In the genomic region with DNA sequence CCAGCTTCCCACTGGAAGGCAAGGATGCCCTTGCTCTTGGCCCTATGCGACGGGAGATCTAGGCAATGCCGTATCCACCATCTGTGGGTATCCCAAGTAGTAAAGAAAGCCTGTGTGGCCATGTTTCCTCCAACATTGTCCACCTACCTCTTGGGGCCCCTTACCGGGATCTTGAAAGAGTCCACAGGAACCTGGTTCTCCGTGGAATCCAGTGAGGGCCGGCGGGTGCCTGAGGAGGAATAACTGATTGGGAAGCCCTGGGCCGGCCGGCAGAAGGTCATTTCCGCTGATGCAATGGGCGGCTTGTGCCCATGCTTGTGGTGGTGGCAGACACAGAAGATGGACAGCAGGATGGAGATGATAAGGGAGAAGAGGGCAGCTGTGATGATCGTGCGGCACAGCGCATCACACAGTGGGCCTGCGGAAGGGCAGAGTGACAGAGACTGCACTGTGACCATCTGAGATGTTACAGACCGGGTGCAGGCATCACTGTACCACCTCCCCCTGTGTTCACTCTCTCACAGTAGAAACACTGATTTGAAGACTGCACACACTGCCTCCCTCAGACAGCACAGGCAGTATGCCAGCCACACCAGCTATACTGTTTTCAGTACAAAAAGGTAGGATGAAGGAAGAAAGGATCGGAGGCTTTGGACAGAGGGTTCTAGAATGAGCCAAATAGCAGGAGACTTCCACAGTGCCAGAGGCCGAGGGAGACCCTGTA, we compare ENCODE assay signal across 22 mouse cellular contexts. TPM values are rescaled to one million over a fixed set of nuclear protein-coding genes. Genes with fewer than 3 reads are reported as not detected.
DNase-seq lines count a peak whose midpoint lies in the region; ATAC-seq lines count a peak whose summit lies in the region.
"Had no signal": no experiment of that assay in that cellular context is flagged by ENCODE, and none has a peak within 500 bp of the region (broad histone marks: within the 10 kb centered on the region; RNA-seq: fewer than 3 reads in every experiment).

No protein-coding gene starts in this region.

- no peak overlapping the region for H3K9ac ChIP-seq in forebrain, embryonic 11.5 days (ENCODE audit: low read length)
- H3K9ac ChIP-seq in forebrain, embryonic 16.5 days (replicated peaks; ENCODE audit: low read depth, low read length) = no peak overlapping the region
- no peak overlapping the region for H3K9ac ChIP-seq in kidney, embryonic 16.5 days (replicated peaks; ENCODE audit: low read length)
- no peak overlapping the region for H3K9ac ChIP-seq in kidney, embryonic 15.5 days
- H3K9ac ChIP-seq: embryonic facial prominence, embryonic 12.5 days; forebrain, embryonic 12.5 days; forebrain, postnatal 0 days; heart, embryonic 13.5 days; hindbrain, embryonic 12.5 days had no signal

- H3K9me3 ChIP-seq in forebrain, embryonic 11.5 days (ENCODE audit: control insufficient read depth, low read length) = no peaks in the 10 kb centered on the region
- no peaks in the 10 kb centered on the region for H3K9me3 ChIP-seq in forebrain, embryonic 16.5 days (ENCODE audit: control insufficient read depth, low read length)
- H3K9me3 ChIP-seq in kidney, embryonic 16.5 days (ENCODE audit: low read length) = no peaks in the 10 kb centered on the region
- no peaks in the 10 kb centered on the region for H3K9me3 ChIP-seq in kidney, embryonic 15.5 days (replicated peaks)
- H3K9me3 ChIP-seq in megakaryocyte, embryonic 14.5 days = no peaks in the 10 kb centered on the region
- H3K9me3 ChIP-seq: embryonic facial prominence, embryonic 12.5 days; forebrain, embryonic 12.5 days; heart, embryonic 13.5 days; hindbrain, embryonic 12.5 days had no signal

- no peak for ATAC-seq in forebrain, embryonic 11.5 days (replicated peaks; ENCODE audit: low FRiP score)
- no peak for ATAC-seq in forebrain, embryonic 16.5 days
- ATAC-seq in kidney, embryonic 16.5 days (ENCODE audit: low FRiP score, low TSS enrichment) = no peak
- no peak for ATAC-seq in kidney, embryonic 15.5 days (replicated peaks; ENCODE audit: low FRiP score)
- no peak for ATAC-seq in megakaryocyte, adult 5-6 weeks (ENCODE audit: poor library complexity, severe bottlenecking)
- ATAC-seq: CD4-positive, CD25-positive, alpha-beta regulatory T cell, adult 4 months; forebrain, postnatal 0 days; hindbrain, embryonic 16.5 days had no signal

- 93% methylated on average over 18 of the region's 18 CpGs for WGBS in forebrain, embryonic 11.5 days
- 93% methylated on average over 18 of the region's 18 CpGs for WGBS in forebrain, embryonic 16.5 days
- WGBS in kidney, embryonic 16.5 days = 86% methylated on average over 18 of the region's 18 CpGs
- WGBS in kidney, embryonic 15.5 days = 87% methylated on average over 18 of the region's 18 CpGs

- no peak overlapping the region for H3K4me3 ChIP-seq in forebrain, embryonic 11.5 days (ENCODE audit: low read depth, low read length)
- H3K4me3 ChIP-seq in forebrain, embryonic 16.5 days (replicated peaks; ENCODE audit: low read length) = no peak overlapping the region
- H3K4me3 ChIP-seq in kidney, embryonic 16.5 days (ENCODE audit: low read length) = no peak overlapping the region
- no peak overlapping the region for H3K4me3 ChIP-seq in kidney, embryonic 15.5 days (replicated peaks)
- H3K4me3 ChIP-seq in megakaryocyte, embryonic 14.5 days (replicated peaks) = peak overlapping the region; percentile 52
- H3K4me3 ChIP-seq: embryonic facial prominence, embryonic 12.5 days; forebrain, embryonic 12.5 days; heart, embryonic 13.5 days; hindbrain, embryonic 12.5 days had no signal

- H3K4me1 ChIP-seq in forebrain, embryonic 11.5 days (replicated peaks; ENCODE audit: control insufficient read depth, insufficient read depth, low read length) = no peaks in the 10 kb centered on the region
- no peaks in the 10 kb centered on the region for H3K4me1 ChIP-seq in forebrain, embryonic 16.5 days (replicated peaks; ENCODE audit: control insufficient read depth, insufficient read depth, low read length)
- 0 out of 2 replicates have a peak, but pooled peaks cover 7% of the 10 kb centered on the region for H3K4me1 ChIP-seq in kidney, embryonic 16.5 days (ENCODE audit: insufficient read depth, low read length)
- H3K4me1 ChIP-seq in kidney, embryonic 15.5 days = peaks cover 10% of the 10 kb centered on the region; the same call in 1 of the 2 replicates
- peaks cover 18% of the 10 kb centered on the region for H3K4me1 ChIP-seq in megakaryocyte, embryonic 14.5 days
- H3K4me1 ChIP-seq: embryonic facial prominence, embryonic 12.5 days; forebrain, embryonic 12.5 days; heart, embryonic 13.5 days; hindbrain, embryonic 12.5 days had no signal

- DNase-seq in forebrain, embryonic 11.5 days (ENCODE audit: low spot score) = peak; percentile 39
- DNase-seq in right cerebral cortex, postnatal 25 days = peak; percentile 21
- no peak for DNase-seq in right cerebral cortex, postnatal 36 days (ENCODE audit: low spot score in 2 of 2)
- DNase-seq: adrenal gland, postnatal 10 days; B cell, adult 2 months; cerebellum, adult 11-12 months; cerebellum, adult 9-10 months; cerebellum, postnatal 25 days; forebrain, postnatal 0 days; heart, postnatal 36 days had no signal

- H3K27me3 ChIP-seq in forebrain, embryonic 11.5 days (ENCODE audit: control insufficient read depth, insufficient read depth, low read length) = no peaks in the 10 kb centered on the region
- no peaks in the 10 kb centered on the region for H3K27me3 ChIP-seq in forebrain, embryonic 16.5 days (replicated peaks; ENCODE audit: control insufficient read depth, insufficient read depth, low read length)
- H3K27me3 ChIP-seq in kidney, embryonic 16.5 days (ENCODE audit: insufficient read depth, low read length) = no peaks in the 10 kb centered on the region
- H3K27me3 ChIP-seq in kidney, embryonic 15.5 days = no peaks in the 10 kb centered on the region
- H3K27me3 ChIP-seq in megakaryocyte, embryonic 14.5 days (replicated peaks) = peaks cover 73% of the 10 kb centered on the region
- H3K27me3 ChIP-seq: embryonic facial prominence, embryonic 12.5 days; forebrain, embryonic 12.5 days; heart, embryonic 13.5 days; hindbrain, embryonic 12.5 days had no signal

- H3K36me3 ChIP-seq in forebrain, embryonic 11.5 days (ENCODE audit: control insufficient read depth, insufficient read depth, low read length) = no peaks in the 10 kb centered on the region
- no peaks in the 10 kb centered on the region for H3K36me3 ChIP-seq in forebrain, embryonic 16.5 days (ENCODE audit: control insufficient read depth, insufficient read depth)
- H3K36me3 ChIP-seq in kidney, embryonic 16.5 days (ENCODE audit: insufficient read depth, low read length) = no peaks in the 10 kb centered on the region
- no peaks in the 10 kb centered on the region for H3K36me3 ChIP-seq in kidney, embryonic 15.5 days
- no peaks in the 10 kb centered on the region for H3K36me3 ChIP-seq in megakaryocyte, embryonic 14.5 days (replicated peaks; ENCODE audit: low read length)
- H3K36me3 ChIP-seq: embryonic facial prominence, embryonic 12.5 days; forebrain, embryonic 12.5 days; heart, embryonic 13.5 days; hindbrain, embryonic 12.5 days had no signal

- no peak overlapping the region for H3K27ac ChIP-seq in forebrain, embryonic 11.5 days (ENCODE audit: low read depth, low read length)
- H3K27ac ChIP-seq in forebrain, embryonic 16.5 days (ENCODE audit: low read length) = no peak overlapping the region
- 0 out of 2 replicates have a peak overlapping the region, but pooled peaks have one; percentile 26 for H3K27ac ChIP-seq in kidney, embryonic 16.5 days (ENCODE audit: low read length)
- no peak overlapping the region for H3K27ac ChIP-seq in kidney, embryonic 15.5 days
- H3K27ac ChIP-seq: embryonic facial prominence, embryonic 12.5 days; forebrain, embryonic 12.5 days; heart, embryonic 13.5 days; hindbrain, embryonic 12.5 days had no signal

- H3K4me2 ChIP-seq in forebrain, embryonic 11.5 days (ENCODE audit: low read depth, low read length, severe bottlenecking) = no peak overlapping the region
- H3K4me2 ChIP-seq in forebrain, embryonic 16.5 days (ENCODE audit: low read length) = no peak overlapping the region
- H3K4me2 ChIP-seq in kidney, embryonic 16.5 days (replicated peaks; ENCODE audit: low read depth, low read length) = no peak overlapping the region
- H3K4me2 ChIP-seq in kidney, embryonic 15.5 days = no peak overlapping the region
- H3K4me2 ChIP-seq: embryonic facial prominence, embryonic 12.5 days; forebrain, embryonic 12.5 days; heart, embryonic 13.5 days; hindbrain, embryonic 12.5 days had no signal

RNA-seq across cellular contexts. Expression of gene Ret, which starts 24.1 kb away (rescaled TPM):
- 0.39 and 0.43 TPM in 2 replicates for polyA plus RNA-seq in forebrain, embryonic 11.5 days (2014; fragmentation: Nextera tagmentation; extraction: Ambion mirVana)
- 1.4 and 1.9 TPM in 2 replicates for polyA plus RNA-seq in forebrain, embryonic 16.5 days (2015; fragmentation: Nextera tagmentation; extraction: Ambion mirVana)
- polyA plus RNA-seq in kidney, embryonic 16.5 days (2015; fragmentation: Nextera tagmentation; extraction: Ambion mirVana) = 15.1 and 16.7 TPM in 2 replicates
- polyA plus RNA-seq in kidney, embryonic 15.5 days (2015; fragmentation: Nextera tagmentation; extraction: Ambion mirVana) = 15.3 and 17.6 TPM in 2 replicates
- polyA plus RNA-seq in megakaryocyte, embryonic 14.5 days (2012; ENCODE audit: insufficient read depth, low replicate concordance) = 0.10 TPM in 1 of 2 replicates, not detected in the other
- 0.09 TPM in 1 of 2 replicates, not detected in the other for total RNA-seq in megakaryocyte, adult 5-6 weeks (2015)
- total RNA-seq in megakaryocyte, adult 5-6 weeks (2017) = 0.07 and 0.12 TPM in 2 replicates
- total RNA-seq: MEL had no signal

RNA-seq across cellular contexts. Expression of gene Csgalnact2, which starts 34.5 kb away (rescaled TPM):
- 8.1 and 9.3 TPM in 2 replicates for polyA plus RNA-seq in forebrain, embryonic 11.5 days (2014; fragmentation: Nextera tagmentation; extraction: Ambion mirVana)
- 11.2 and 12.5 TPM in 2 replicates for polyA plus RNA-seq in forebrain, embryonic 16.5 days (2015; fragmentation: Nextera tagmentation; extraction: Ambion mirVana)
- 16.4 and 16.5 TPM in 2 replicates for polyA plus RNA-seq in kidney, embryonic 16.5 days (2015; fragmentation: Nextera tagmentation; extraction: Ambion mirVana)
- 16.2 and 16.3 TPM in 2 replicates for polyA plus RNA-seq in kidney, embryonic 15.5 days (2015; fragmentation: Nextera tagmentation; extraction: Ambion mirVana)
- 3.6 and 3.9 TPM in 2 replicates for polyA plus RNA-seq in megakaryocyte, embryonic 14.5 days (2012; ENCODE audit: insufficient read depth, low replicate concordance)
- total RNA-seq in megakaryocyte, adult 5-6 weeks (2015) = 111 and 122 TPM in 2 replicates
- total RNA-seq in megakaryocyte, adult 5-6 weeks (2017) = 145 and 157 TPM in 2 replicates

Comparison
In these comparisons a context has a peak if more than half of its experiments do, and no peak if none do; other contexts are left out.
1. DNase-seq: peak in forebrain, embryonic 11.5 days (single experiment) and right cerebral cortex, postnatal 25 days (single experiment); none in right cerebral cortex, postnatal 36 days (0 of 2).